Mouse (Mus musculus) heart, adult 2 months (tissue): ENCODE measurements at regions not wholly inside any gene's neighbourhood (a gene's known extent, or its start where the extent isn't known, plus 50 kb on each side); places are given as distances from the start of the nearest gene placed in this dataset.

Experiments
- DNase-seq, 2 experiments: peaks; one replicate each; pipeline ENCODE4 v3.0.0; 2021
- H3K27ac ChIP-seq: fragments of 200-600 bp; 2 replicates; pipeline ENCODE4 v1.8.1; 2022
- H3K27me3 ChIP-seq: fragments of 200-500 bp; 2 replicates; pipeline ENCODE4 v1.6.1; 2012; ENCODE audit warnings: mild to moderate bottlenecking, low read length, inconsistent platforms, mixed read lengths; ENCODE audit not compliant: control insufficient read depth, insufficient read depth
- H3K36me3 ChIP-seq: fragments of 200-500 bp; 2 replicates; pipeline ENCODE4 v1.6.1; 2012; ENCODE audit warnings: low read length, inconsistent platforms; ENCODE audit not compliant: control insufficient read depth, insufficient read depth
- H3K4me1 ChIP-seq: fragments of 200-500 bp; 2 replicates; pipeline ENCODE4 v1.6.1; 2011; ENCODE audit warnings: low read length; ENCODE audit not compliant: control insufficient read depth, insufficient read depth
- H3K4me3 ChIP-seq: fragments of 200-600 bp; 2 replicates; pipeline ENCODE4 v1.8.1; 2022
- H3K79me2 ChIP-seq: fragments of 200-500 bp; replicated peaks from 2 replicates; pipeline ENCODE4 v1.6.1; 2012; ENCODE audit warnings: mild to moderate bottlenecking, inconsistent platforms, low read length, moderate library complexity, mixed read lengths; ENCODE audit not compliant: control insufficient read depth, insufficient read depth
- H3K9ac ChIP-seq: fragments of 200-500 bp; 2 replicates; pipeline ENCODE4 v1.6.1; 2012; ENCODE audit warnings: low read depth, mild to moderate bottlenecking, control low read depth, inconsistent platforms, low read length, mixed read lengths
- CTCF ChIP-seq: fragments of 200-600 bp; IDR thresholded peaks from 2 replicates; pipeline ENCODE4 v1.8.1; 2022; ENCODE audit warnings: antibody characterized with exemption, mild to moderate bottlenecking, moderate library complexity
- EP300 ChIP-seq: fragments of 200-500 bp; IDR thresholded peaks from 2 replicates; pipeline ENCODE4 v1.6.1; 2011; ENCODE audit warnings: low read depth, low read length, control low read depth; ENCODE audit not compliant: insufficient read depth
- POLR2A ChIP-seq: fragments of 200-500 bp; IDR thresholded peaks from 2 replicates; pipeline ENCODE4 v1.6.1; 2011; ENCODE audit warnings: mild to moderate bottlenecking, low read depth, low read length, control low read depth; ENCODE audit not compliant: insufficient read depth
- WGBS: fragments of 180-500 bp; shearing (Covaris S2); methylation state at CpG from one replicate; pipeline ENCODE4 v1.1.7; 2018; 5-methylcytosine and 5-hydroxymethylcytosine counted together
- intact Hi-C: fragments of 180-260 bp; cut with DNase I; formaldehyde crosslinking; loops from one replicate; pipeline ENCODE4 v1.15.1; 2025
- microRNA-seq, 2 experiments: library from miRNA; unstranded; fragments of <30 nt; microRNA quantifications; one replicate each; pipeline ENCODE4 v1.2.0; 2021

DNA sequence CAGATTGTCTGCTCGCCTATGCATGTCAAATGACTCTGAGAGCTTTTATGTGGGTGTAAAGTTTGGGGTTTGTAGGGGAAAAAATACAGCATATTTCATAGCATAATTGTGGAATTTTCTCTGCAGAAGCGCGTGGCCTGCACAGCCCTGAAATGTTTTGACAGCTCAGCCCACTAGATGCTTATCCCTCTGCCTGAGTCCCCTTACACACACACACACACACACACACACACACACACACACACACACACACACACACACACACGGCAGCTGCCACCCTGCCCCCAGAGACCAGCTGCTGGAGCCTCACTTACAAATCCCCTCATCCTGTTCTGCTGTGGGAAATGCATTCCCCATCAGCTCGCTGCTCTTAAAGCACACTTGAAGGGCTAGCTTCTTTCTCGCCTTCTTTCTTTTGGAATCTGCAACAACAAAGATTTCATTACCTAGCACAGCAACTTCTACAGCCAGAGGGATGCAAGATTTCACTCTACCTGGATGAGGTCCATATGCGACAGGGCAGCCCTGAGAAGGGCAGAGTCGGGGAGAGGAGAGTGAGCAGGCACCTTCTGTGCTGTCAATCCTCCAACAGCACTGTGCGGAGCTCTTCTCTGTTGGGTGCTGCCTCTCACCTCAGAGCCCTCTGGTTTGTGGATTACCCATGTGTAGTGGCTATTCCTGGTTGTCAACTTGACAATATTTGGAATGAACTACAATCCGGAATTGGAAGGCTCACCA is 264.1 kb downstream of the Cdc5l start:
- DNase-seq, result no peak
- H3K79me2 ChIP-seq, result no peaks in the 10 kb centered on the region
- H3K4me3 ChIP-seq, result no peak overlapping the region
- WGBS, result 62% methylated on average over 10 of the region's 10 CpGs
- H3K27ac ChIP-seq, result no peak overlapping the region
- H3K36me3 ChIP-seq, result no peaks in the 10 kb centered on the region
- no peak overlapping the region for H3K9ac ChIP-seq
- TF ChIP-seq EP300 (no peak), POLR2A (no peak), CTCF (no peak)
- intact Hi-C loops, result no loop called here
- H3K27me3 ChIP-seq, result peaks cover 2% of the 10 kb centered on the region; the same call in 1 of the 2 replicates
- H3K4me1 ChIP-seq, result no peaks in the 10 kb centered on the region

Small RNAs in the stretch of these regions (microRNA-seq; reads per million reads assigned to microRNA genes)
- gene Gm24979, result 0 reads per million in 2 experiments
